Mouse (Mus musculus) right cerebral cortex, postnatal 10 days (tissue): Measurements from ENCODE around the gene Zscan5b.
"Not testable (repeated sequence)": the region's sequence is repeated elsewhere in the genome, so short reads cannot be mapped to it uniquely, and the experiment has no call there.

ENCODE experiments used
- DNase-seq, 2 experiments: peaks; one replicate each; pipeline ENCODE4 v3.0.0; 2021; ENCODE audit warnings: low spot score in 2 of 2

Zscan5b gene

DNA sequence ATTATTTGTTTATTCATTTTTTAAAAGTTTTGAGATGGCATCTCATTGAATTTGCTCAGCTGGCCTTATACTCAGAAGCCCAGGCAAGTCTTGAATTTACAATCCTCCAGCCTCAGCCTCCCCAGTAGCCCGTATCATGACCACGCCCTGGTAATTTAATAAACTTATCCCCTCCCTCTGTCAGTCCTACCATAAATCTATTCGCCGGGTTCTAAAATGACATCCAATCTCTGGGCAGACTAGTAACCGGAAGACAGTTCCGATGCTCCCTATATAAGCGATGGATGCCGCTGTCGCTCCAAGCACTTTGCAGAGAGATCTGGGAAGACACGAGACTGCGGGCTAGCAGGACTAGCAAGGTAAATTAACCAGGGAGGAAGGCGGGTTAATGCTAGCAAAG lies at the start of gene Zscan5b:
Zscan5b (plus strand) TSS at position 301 of the 400 bp plus-strand sequence.
- no peak for DNase-seq

DNA sequence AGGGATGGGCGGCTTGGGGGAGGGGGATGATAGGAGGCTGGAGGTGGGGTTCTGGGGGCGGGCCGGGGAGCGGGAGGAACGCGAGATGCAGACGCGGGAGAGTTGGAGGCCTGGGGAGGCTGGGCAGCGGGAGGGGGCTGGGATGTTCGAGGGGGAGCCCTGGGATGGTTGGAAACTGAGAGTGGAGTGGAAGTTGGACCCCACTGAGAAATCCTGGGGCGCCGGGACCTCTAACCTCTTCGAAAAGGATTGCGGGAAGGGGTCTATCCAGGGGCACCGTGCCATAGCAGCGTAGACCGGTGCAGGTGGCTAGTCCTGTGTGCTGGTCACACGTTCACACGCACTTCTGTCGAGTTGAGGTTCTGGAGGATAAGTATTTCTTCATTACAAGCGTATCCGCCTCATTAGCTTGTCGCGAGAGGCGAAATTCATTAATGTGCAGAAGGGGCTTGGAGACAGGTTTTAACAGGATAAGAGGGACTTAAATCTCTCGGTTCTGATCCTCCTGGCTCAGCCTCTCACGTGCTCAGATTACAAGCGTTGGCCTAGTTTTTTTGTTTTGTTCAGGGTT lies 49.3 kb upstream of the Zscan5b start:
- DNase-seq, result no peak

DNA sequence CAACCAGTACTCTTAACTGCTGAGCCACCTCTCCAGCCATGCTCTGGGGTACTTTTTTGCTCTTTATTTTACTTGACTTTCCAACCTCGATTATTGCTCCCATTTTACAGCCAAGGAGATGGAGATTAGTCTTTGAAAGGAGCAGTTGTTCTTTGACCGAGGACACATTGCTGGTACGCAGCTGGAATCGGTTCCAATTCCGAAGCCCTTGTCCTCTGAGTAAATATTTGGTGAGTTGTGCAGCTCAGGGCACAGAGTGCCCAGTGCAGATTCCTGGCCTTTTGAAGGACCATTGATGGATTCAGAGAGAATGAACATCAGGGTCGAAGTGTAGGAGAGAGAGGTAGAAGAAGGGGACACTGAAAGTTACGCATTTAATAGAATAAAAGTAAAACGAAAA lies 48.2 kb upstream of the Zscan5b start:
- no peak for DNase-seq

DNA sequence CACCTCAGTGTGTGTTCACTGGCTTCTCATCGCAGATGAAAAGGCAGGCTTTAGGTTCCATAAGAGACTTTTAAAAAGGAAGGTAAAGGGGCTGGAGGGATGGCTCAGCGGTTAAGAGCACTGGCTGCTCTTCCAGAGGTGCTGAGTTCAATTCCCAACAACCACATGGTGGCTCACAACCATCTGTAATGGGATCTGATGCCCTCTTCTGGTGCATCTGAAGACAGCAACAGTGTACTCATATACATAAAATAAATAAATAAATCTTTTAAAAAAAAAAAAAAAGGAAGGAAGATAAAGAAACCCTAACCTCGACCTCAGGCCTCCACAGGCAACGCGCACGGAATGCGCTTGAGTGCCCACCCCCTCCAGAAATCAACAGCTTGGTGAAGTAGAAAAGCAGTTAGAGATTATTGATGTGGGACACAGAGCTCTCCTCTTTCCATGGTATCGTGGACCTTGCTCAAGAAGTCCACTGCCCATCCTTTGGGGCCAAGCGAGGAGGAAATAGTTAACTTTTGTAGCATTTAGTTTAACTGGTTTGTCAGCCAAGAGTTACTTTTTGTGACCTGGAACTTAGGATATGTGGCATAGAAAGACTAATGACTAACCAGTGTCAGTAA lies 47.6 kb upstream of the Zscan5b start:
- DNase-seq, result not testable (repeated sequence)

DNA sequence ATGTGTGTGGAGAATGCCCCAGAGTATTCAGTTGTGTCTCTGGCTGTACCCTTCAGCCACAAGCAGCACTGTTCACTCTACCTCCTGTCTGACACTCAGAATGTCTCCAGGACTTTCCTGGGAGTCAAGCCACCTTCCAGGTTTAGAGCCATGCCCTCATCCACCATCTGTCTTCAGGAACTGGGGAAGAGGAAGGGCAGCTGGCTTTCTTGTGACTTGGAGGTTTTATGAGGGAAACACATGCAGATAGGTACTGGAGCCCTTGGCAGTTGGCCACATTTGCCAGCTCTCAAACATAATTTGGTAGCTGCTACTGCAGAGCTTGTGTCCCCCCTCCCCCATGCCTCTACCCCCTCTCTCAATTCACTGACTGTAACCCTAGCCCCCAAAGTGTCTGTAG lies 43.1 kb upstream of the Zscan5b start:
- no peak for DNase-seq

DNA sequence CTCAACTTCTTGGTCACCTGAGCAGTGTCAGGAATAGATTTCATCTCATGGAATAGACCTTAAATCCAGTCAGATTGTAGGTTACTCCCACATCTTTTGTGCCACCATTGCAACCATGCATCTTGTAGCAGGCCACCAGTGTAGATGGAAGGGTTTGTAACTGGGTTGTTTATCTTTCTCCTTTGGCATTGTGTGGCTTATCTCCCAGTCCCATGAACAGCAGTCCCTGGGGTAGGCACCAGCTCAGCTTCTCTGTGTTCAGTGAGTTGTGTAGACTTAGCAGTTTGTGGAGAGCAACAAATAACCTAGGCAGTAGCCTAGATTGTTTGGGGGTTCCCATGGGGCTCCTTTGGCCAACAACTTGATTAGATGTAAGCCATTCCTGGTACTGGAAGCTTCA lies 39.2 kb upstream of the Zscan5b start:
- no peak for DNase-seq

DNA sequence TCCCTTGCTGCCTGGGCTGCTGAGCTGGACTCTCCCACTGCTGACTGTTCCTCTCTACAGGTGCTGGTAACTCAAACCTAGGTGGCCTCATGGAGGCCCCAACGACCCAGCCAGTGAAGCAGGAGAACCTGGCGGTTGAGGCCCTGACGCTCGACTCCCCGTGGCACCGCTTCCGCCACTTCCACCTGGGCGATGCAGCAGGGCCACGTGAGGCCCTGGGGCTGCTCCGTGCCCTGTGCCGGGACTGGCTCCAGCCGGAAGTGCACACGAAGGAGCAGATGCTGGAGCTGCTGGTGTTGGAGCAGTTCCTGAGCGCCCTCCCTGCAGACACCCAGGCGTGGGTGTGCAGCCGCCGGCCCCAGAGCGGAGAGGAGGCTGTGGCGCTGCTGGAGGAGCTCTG lies 38.3 kb upstream of the Zscan5b start:
- no peak for DNase-seq

DNA sequence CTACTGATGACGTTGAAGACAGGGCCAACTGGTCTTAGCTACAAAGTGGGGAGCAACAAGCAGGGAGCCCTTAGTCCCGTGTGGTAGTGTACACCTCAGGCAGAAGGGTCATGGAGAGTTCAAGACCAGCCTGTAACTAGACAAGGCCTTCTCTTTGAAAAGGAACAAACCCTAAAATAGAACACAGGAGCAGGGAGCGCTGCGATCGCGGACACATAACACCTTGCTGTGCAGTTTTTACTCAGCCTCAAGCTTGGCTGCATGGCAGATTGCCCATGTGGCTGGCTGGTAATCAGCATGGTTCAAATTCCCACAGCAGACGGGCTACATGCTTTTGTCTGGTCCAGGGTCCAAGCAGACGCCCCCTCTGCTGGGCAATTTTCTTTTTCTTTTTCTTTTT lies 37.6 kb upstream of the Zscan5b start:
- no peak for DNase-seq

DNA sequence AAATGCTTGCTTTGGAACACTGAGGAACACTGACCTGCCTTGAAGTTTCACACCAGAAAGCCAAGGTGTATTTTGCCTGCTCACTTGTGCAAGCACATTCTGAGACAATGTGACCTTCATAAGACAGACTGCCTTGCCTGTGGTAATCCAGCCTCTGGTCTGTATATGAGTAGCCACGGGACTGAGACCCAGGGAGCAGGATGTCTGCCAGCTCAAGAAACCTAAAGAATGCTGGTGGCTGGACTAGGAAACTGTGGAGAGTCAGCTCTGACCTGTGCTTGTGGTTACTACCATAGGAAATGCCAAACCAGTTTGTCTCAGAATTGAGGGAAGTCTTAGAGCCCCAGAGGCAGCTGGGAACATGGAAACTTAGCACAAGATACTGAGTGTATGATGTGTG lies 36.7 kb upstream of the Zscan5b start:
- DNase-seq, result no peak

DNA sequence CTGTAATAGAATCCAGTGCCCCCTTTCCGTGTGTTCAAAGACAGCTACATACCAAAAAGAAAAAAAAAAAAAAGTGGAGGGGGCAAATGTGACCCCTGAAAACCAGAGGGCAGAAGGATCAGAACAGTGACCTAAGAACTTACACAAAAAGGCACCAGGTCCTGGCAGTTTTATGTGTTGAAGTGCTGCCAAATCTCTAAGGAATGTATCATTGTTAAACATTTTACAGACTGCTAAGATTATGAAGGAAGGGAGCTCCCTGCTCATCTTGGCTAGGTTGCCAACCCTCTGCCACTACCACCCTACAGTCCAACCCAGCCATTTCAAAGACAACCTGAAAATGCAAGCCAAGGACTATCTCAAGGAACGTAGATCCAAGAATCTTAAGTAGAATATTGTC lies 35.9 kb upstream of the Zscan5b start:
- no peak for DNase-seq

DNA sequence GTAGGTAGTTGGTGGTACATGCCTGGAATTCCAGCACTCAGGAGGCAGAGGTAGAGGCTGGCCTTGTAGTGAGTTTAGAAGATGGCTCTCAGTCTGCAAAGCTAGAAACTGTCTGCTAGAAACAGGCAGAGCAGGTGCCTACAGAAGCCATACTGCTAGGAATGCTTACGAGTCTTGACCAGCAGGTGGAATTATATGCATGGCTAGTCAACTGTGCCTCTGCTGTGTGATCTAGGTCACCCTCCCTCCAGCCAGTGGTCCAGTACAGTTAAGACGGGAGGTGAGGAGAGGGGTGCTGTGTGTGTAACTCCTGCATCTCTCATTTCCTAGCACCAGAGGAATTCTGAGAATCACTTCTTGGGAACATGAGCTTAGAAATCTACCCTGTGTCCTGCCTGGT lies 35.3 kb upstream of the Zscan5b start:
- no peak for DNase-seq

DNA sequence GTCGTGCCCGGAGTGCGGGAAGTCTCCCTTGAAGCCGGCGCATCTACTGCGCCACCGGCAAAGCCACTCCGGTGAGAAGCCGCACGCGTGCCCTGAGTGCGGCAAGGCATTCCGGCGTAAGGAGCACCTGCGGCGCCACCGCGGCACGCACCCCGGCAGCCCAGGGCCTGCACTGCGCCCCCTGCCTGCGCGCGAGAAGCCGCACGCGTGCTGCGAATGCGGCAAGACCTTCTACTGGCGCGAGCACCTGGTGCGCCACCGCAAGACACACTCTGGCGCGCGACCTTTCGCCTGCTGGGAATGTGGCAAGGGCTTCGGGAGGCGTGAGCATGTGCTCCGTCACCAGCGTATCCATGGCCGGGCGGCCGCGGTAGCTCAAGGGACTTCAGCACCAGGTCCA lies 32.5 kb upstream of the Zscan5b start:
- DNase-seq, result peak in 1 of 2 experiments; percentile 29

DNA sequence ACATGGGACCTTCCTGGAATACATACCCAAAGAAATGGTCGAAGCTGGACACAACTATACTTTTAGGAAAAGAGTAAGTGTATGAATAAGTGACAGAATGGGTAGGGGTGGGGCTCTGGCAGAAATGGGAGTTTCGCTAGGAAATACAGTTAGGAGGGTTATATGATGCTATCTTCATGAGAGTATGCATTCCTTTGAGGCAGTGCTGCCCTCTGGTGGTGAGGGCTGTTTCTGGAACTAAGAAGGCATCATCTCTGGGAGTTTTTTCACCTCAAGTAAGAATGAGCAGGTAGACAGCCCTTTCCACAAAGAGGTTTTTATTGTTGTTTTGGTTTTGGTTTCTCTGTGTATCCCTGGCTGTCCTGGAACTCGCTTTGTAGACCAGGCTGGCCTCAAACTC lies 30.7 kb upstream of the Zscan5b start:
- peak; percentile 77 to 85 for DNase-seq

DNA sequence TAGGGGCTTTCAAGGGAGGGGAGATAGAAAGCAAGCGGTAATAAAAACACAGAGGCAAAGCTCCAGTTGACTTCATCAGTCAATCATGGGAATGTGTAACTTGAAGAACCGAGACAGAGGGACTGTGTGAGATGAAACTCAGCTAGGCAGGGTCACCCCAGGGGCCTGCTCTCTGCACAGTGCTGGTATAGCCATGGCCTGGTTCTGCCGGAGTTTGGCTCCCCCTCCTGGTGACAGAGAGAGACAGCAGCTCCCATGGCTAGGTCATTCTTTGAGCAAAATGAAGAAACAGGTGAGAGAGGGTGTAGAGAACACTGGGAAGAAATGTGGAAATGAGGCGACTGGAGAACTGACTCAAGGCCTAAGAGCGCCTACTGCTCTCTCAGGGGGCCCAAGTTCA lies 27.9 kb upstream of the Zscan5b start:
- peak; percentile 46 to 66 for DNase-seq

DNA sequence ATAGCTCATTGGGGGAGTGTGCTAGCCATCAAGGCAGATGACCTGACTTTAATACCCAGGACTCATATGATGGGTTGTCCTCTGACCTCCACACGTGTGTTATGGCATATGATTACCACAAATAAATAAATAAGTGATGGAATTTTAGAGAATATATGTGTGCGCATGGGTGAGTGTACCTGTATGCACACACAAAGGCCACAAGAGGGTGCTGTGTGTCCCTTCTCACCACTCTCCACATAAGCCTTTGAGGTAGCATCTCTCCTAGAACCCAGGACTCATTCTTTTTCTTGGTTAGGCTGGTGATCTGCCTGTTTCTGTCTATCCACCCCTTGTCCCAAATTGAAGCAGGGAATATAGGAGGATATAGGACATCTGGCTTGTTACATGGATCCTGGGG lies 26.3 kb upstream of the Zscan5b start:
- DNase-seq, result no peak

DNA sequence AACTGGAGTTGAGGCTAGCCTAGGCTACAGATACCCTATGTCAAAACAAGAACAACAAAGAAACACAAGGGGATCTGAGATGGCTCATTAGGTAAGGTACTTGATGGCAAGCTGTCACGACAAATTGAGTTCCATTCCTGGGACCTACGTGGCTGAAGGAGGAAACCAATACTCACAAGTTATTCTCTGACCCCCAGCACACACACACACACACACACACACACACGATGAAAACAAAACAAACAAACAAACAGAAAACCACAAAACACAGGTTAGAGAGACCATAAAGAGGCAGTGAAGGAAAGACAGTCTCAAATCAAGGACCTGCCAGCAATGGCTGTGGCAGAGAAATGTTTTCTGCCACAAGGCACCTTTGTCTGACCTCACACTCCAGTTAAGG lies 25.3 kb upstream of the Zscan5b start, which contains the start of gene Galp:
Galp (plus strand) TSS at position 301 of the 400 bp plus-strand sequence.
- DNase-seq, result no peak

DNA sequence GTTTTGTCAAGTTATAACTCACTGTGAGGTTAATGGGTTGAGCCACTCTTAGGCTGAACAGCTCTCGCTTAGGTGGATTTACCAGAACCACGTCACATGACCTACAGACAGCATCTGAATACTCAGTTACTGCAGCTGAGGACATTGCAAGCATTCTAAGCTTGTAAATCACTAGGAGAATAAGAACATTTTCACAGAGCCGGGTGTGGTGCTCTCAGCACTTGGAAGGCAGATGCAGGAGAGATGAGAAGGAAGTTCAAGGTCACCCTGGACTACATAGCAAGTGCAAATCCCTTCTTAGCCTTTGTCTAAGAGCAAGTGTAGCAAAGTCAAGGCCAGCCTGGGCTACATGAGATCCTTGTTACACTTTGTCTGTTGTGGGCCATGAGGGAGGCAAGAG lies 17.9 kb upstream of the Zscan5b start:
- DNase-seq, result no peak

DNA sequence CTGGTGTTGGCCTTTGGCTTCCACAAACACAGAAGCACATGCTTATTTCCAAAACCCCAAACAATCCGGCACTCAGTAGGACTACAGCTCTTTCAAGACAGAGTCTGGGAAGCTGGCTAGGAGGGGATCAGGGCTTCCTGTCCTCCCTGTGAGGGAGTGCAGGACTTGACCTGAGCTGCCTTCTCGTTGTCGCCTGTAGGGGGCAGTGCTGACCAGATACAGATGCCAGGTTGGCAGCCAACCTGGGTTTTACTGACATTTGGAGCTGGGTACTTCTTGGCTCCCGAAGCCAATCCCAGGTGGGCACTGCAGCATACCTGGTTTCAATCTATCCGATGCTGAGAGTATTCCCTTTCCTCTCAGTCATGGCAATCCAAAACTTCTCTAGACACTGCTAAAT lies 8.9 kb upstream of the Zscan5b start:
- DNase-seq, result peak in 1 of 2 experiments; percentile 22

DNA sequence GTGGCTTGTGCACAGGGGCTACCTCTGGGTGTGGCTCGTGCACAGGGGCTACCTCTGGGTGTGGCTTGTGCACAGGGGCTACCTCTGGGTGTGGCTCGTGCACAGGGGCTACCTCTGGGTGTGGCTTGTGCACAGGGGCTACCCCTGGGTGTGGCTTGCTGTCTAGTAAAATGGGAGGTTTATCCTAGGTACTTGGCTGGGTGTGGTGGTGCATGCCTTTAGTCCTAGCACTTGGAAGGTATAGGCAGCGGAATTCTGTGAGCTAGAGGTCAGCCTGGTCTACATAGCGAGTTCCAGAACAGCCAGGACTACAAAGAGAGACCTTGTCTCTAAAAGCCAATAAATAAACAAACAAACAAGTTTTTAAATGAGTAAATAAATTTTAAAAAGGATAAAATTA lies 7.4 kb upstream of the Zscan5b start:
- DNase-seq, result not testable (repeated sequence)

DNA sequence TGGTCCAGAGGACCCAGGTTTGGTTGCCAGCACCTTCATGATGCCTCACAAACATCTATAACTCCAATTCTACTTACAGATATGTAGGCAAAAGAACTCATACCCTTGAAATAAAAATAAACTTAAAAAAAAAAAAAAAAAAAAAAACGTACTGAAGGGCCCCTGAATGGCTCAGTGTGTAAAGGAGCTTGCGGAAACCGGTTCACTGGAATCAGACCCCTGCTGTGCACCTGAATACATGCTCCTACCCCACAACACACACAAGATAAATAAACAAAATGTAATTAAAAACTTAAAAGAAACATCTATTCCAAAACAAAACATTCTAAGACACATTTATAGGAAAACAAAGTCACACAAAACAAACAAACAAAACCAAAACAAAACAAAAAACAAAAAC lies 1.9 kb upstream of the Zscan5b start:
- DNase-seq, result no peak

DNA sequence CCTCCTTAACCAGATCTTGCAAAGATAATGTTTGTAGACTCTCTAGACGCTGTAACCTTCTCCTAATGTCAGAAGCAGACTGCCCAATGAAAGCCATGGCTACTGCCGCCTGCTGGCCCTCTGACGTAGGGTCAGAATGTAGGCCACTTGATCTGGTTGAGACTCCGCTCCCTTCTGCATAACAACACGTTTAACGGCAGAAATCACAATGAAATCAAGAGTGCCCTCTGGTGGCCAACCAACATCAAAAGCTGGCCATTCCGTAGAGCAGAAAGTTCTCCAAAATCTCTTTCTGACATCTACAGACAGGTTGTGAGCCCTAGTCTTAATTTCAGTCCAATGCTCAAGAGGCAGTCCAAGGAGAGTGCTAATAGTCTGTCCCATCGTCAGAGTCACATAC lies 6.4 kb downstream of the Zscan5b start:
- DNase-seq, result peak; percentile 24 to 40

DNA sequence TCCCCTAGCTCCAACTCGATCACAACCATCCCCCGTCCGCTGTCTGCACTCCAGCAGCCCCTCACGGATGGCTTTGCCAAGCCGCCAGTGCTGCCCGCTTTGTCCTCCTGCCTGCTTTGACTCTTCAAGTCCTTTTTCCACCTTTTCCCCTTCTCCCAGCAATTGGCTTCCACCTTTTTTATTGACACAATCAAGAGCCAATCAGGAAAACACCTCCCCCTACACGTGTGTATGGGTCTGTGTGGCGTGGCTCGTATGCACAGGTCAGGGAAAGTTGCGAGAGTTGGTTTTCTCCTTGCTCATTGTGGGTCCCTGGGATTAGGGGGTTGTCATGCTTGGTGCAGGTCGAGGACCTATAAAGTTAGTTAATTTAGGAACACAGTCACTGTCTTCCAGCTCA lies 17.7 kb downstream of the Zscan5b start:
- no peak for DNase-seq

DNA sequence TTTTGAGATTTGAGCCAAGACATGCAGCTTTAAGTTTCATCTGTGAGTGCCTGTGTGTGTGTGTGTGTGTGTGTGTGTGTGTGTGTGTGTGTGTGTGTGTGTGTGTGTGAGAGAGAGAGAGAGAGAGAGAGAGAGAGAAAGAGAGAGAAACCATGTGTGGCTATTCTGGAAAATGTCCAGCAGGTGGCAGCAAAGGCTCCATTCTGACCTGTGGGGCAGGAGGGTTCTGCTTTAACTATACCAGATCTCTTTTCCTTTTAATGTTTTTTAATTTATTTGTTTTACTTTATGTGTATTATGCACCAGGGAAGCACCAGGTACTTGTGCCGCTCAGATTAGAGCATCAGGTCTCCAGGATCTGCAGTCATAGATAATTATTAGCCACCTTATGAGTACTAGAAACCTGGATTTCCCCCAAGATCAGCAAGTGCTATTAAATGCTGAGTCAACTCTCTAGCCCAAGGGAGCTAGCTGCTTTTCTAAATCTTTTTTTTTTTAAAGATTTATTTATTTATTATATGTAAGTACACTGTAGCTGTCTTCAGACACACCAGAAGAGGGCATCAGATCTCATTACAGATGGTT lies 18.9 kb downstream of the Zscan5b start:
- DNase-seq, result peak; percentile 20 to 36
